Mouse (Mus musculus): ENCODE results near the gene Nrxn3.

DNA sequence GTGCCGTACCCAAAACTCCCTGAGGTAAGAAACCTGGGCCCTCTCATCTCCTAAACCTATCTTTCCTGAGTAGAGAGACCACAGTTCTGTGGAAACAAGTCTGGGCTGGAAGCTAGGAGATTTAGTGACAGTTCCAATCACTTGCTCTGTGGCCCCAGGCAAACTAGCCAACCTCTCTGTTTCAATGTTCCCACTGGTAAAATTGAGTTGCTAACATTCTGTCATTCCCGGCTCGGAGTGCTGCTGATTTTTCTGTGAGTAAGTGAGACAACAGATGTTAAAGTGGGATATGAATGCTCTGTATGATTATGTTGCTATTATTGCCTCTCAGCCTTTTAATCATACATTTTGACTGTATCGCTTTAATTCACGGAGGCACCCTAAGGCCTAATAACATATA lies 268.1 kb downstream of the Nrxn3 start:
- TF ChIP-seq POLR2A (IDR thresholded peaks at IDR 0.05; ENCODE audit: borderline replicate concordance, control insufficient read depth, low read depth, low read length) (no peak), CTCF (IDR thresholded peaks at IDR 0.05; ENCODE audit: control insufficient read depth, insufficient read depth, low read length) (no peak)
